7 mouse cellular contexts compared by ENCODE assay signal in the genomic region with DNA sequence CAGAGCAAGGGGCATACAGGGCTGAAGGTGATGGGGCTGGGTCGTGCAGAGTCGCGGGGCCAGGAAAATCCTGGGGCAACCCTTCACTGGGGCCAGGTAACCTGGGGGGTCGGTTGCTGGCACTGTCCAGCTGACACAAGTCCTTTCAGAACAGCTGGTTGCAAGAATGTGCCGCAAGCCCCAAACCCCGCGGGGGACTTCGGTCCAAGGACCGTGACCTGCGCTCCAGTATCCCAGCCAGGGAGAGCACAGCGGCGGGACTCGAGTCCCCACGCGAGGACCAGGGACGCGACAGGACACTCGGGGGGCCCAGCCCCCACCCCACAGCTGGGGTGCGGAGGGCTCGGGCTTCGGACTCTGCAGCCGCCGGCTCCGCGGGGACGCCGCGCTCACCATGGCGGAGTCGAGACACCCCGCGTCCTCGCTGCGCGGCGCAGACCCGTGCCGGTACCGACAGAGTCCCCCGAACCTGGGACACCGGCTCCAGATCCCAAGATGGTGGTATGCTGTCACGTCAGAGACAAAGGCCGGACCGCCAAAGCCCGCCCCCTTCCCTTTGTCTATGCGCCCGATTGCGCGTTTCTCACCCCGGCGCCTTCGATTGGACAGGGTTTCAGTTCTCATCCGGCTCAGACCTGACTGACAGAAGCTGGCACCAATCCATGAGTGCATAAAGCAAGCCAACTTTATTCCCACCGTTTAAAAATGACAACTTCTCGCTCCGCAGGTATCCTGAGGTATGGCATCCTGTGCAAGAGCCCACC. TPM values are rescaled to one million over a fixed set of nuclear protein-coding genes. Genes with fewer than 3 reads are reported as not detected.
DNase-seq lines count a peak whose midpoint lies in the region; ATAC-seq lines count a peak whose summit lies in the region.

A gene (minus strand): TSS at position 493 of the 764 bp plus-strand sequence.

- H3K36me3 ChIP-seq in embryonic facial prominence, embryonic 14.5 days (ENCODE audit: control insufficient read depth, insufficient read depth, low read length), result peaks cover 31% of the 10 kb centered on the region
- peaks cover 38% of the 10 kb centered on the region for H3K36me3 ChIP-seq in limb, embryonic 10.5 days
- H3K36me3 ChIP-seq in midbrain, embryonic 12.5 days, result peaks cover 31% of the 10 kb centered on the region

- H3K4me3 ChIP-seq in embryonic facial prominence, embryonic 14.5 days (ENCODE audit: low read depth, low read length), result peak within 1 kb of the TSS; percentile 83
- H3K4me3 ChIP-seq in limb, embryonic 10.5 days, result peak within 1 kb of the TSS; percentile 89
- peak within 1 kb of the TSS; percentile 95 for H3K4me3 ChIP-seq in midbrain, embryonic 12.5 days

- no peaks in the 10 kb centered on the region for H3K4me1 ChIP-seq in embryonic facial prominence, embryonic 14.5 days (ENCODE audit: control insufficient read depth, insufficient read depth, low read length)
- H3K4me1 ChIP-seq in limb, embryonic 10.5 days, result peaks cover 9% of the 10 kb centered on the region
- peaks cover 17% of the 10 kb centered on the region for H3K4me1 ChIP-seq in midbrain, embryonic 12.5 days

- peak within 1 kb of the TSS; percentile 85 for H3K27ac ChIP-seq in embryonic facial prominence, embryonic 14.5 days (replicated peaks; ENCODE audit: low read depth, low read length)
- H3K27ac ChIP-seq in limb, embryonic 10.5 days, result peak within 1 kb of the TSS; percentile 98
- H3K27ac ChIP-seq in midbrain, embryonic 12.5 days (replicated peaks), result peak within 1 kb of the TSS; percentile 79

- H3K27me3 ChIP-seq in embryonic facial prominence, embryonic 14.5 days (replicated peaks; ENCODE audit: control insufficient read depth, insufficient read depth, low read length), result no peaks in the 10 kb centered on the region
- H3K27me3 ChIP-seq in limb, embryonic 10.5 days (ENCODE audit: low read depth, poor library complexity, severe bottlenecking), result no peaks in the 10 kb centered on the region
- H3K27me3 ChIP-seq in midbrain, embryonic 12.5 days, result no peaks in the 10 kb centered on the region

- peak; percentile 99 for ATAC-seq in embryonic facial prominence, embryonic 14.5 days (ENCODE audit: low read depth)
- peak; percentile 99 for ATAC-seq in midbrain, embryonic 12.5 days (ENCODE audit: low FRiP score, low read depth)

- peak; percentile 70 to 88 for DNase-seq in adrenal gland, postnatal 4 days (ENCODE audit: low spot score in 2 of 2)
- peak; percentile 98 for DNase-seq in embryonic facial prominence, embryonic 14.5 days (ENCODE audit: low spot score)
- peak; percentile 92 to 95 for DNase-seq in heart, adult 18-20 months
- peak; percentile 91 for DNase-seq in kidney, adult 18-20 months
- DNase-seq in limb, embryonic 10.5 days (ENCODE audit: low spot score), result peak; percentile 95
- DNase-seq in skeletal muscle tissue, adult 2 months (ENCODE audit: low read depth, low spot score), result peak; percentile 81

- peaks cover 13% of the 10 kb centered on the region for H3K9me3 ChIP-seq in embryonic facial prominence, embryonic 14.5 days (ENCODE audit: control insufficient read depth, low read length)
- no peaks in the 10 kb centered on the region for H3K9me3 ChIP-seq in limb, embryonic 10.5 days (replicated peaks)
- no peaks in the 10 kb centered on the region for H3K9me3 ChIP-seq in midbrain, embryonic 12.5 days

- WGBS in embryonic facial prominence, embryonic 14.5 days, result 0% methylated on average over 20 of the region's 56 CpGs
- under 1% methylated on average over 56 of the region's 56 CpGs for WGBS in limb, embryonic 10.5 days
- WGBS in midbrain, embryonic 12.5 days, result under 1% methylated on average over 53 of the region's 56 CpGs

- peak within 1 kb of the TSS; percentile 94 for H3K9ac ChIP-seq in embryonic facial prominence, embryonic 14.5 days (ENCODE audit: low read depth, low read length)
- peak within 1 kb of the TSS; percentile 99 for H3K9ac ChIP-seq in midbrain, embryonic 12.5 days (replicated peaks)

- H3K4me2 ChIP-seq in embryonic facial prominence, embryonic 14.5 days (ENCODE audit: low read depth, low read length), result peak within 1 kb of the TSS; percentile 80
- peak within 1 kb of the TSS; percentile 87 for H3K4me2 ChIP-seq in midbrain, embryonic 12.5 days (replicated peaks)

RNA-seq across cellular contexts. Expression of the gene that starts here (rescaled TPM):
- total RNA-seq in adrenal gland, postnatal 4 days (2021), result 10 to 100 TPM; 21.0 to 22.5 TPM
- 13.6 and 17.2 TPM in 2 replicates for polyA plus RNA-seq in embryonic facial prominence, embryonic 14.5 days (2014; fragmentation: Nextera tagmentation; extraction: Ambion mirVana)
- 1 to 10 TPM; 4.7 to 5.5 TPM for total RNA-seq in heart, adult 18-20 months (2021)
- 23.3 and 36.1 TPM in 2 replicates for polyA plus RNA-seq in limb, embryonic 10.5 days (2016; fragmentation: Nextera tagmentation; extraction: Ambion mirVana)
- 37.3 and 40.5 TPM in 2 replicates for polyA plus RNA-seq in midbrain, embryonic 12.5 days (2016; fragmentation: Nextera tagmentation; extraction: Ambion mirVana)

Comparison
In these comparisons a context has a peak if more than half of its experiments do, and no peak if none do; other contexts are left out.
1. Peak in every context shown above with its lines: DNase-seq, ATAC-seq, H3K4me3 ChIP-seq and H3K27ac ChIP-seq.